Mouse (Mus musculus): ENCODE data around the gene Rad23a. TPM values are rescaled to one million over a fixed set of nuclear protein-coding genes. Genes with fewer than 3 reads are reported as not detected.
A peak's percentile ranks its signal among the peaks of the same experiment; 100 is the strongest.

Gene Rad23a
- 112 and 127 TPM in 2 replicates for polyA plus RNA-seq (2015; fragmentation: Nextera tagmentation; extraction: Ambion mirVana)

- Histone ChIP-seq H3K36me3 (peaks cover 82% of the 10 kb centered on the region), H3K27ac (peak within 1 kb of the TSS; percentile 90), H3K4me2 (peak within 1 kb of the TSS; percentile 63), H3K4me1 (peaks cover 45% of the 10 kb centered on the region), H3K4me3 (peak within 1 kb of the TSS; percentile 89), H3K27me3 (no peaks in the 10 kb centered on the region), H3K9ac (peak within 1 kb of the TSS; percentile 92), H3K9me3 (no peaks in the 10 kb centered on the region)
- WGBS: under 1% methylated on average over 55 of the region's 55 CpGs
- ATAC-seq (ENCODE audit: borderline replicate concordance, extremely low read depth, low FRiP score, low TSS enrichment): peak; percentile 92
Observed at GRCm38 (mm10) chr8:84840248-84840999, at the start of gene Rad23a. Gene Rad23a, minus strand, starts transcription at chr8:84840665.

- Histone ChIP-seq H3K4me1 (peaks cover 10% of the 10 kb centered on the region), H3K27me3 (no peaks in the 10 kb centered on the region), H3K9me3 (no peaks in the 10 kb centered on the region), H3K36me3 (peaks cover 27% of the 10 kb centered on the region), H3K27ac (no peak overlapping the region), H3K9ac (no peak overlapping the region), H3K4me3 (no peak overlapping the region), H3K4me2 (no peak overlapping the region)
- WGBS: 84% methylated on average over 1 of the region's 1 CpGs
- no peak for ATAC-seq (ENCODE audit: borderline replicate concordance, extremely low read depth, low FRiP score, low TSS enrichment)
Observed at GRCm38 (mm10) chr8:84889141-84889540, 48.7 kb upstream of the Rad23a start.

- no peak for ATAC-seq (ENCODE audit: borderline replicate concordance, extremely low read depth, low FRiP score, low TSS enrichment)
- 89% methylated on average over 3 of the region's 3 CpGs for WGBS
- H3K27ac ChIP-seq: no peak overlapping the region
- H3K27me3 ChIP-seq: no peaks in the 10 kb centered on the region
- no peaks in the 10 kb centered on the region for H3K9me3 ChIP-seq
- H3K4me2 ChIP-seq: no peak overlapping the region
- no peak overlapping the region for H3K4me3 ChIP-seq
- H3K36me3 ChIP-seq: peaks cover 27% of the 10 kb centered on the region
- H3K4me1 ChIP-seq: peaks cover 10% of the 10 kb centered on the region
- no peak overlapping the region for H3K9ac ChIP-seq
Observed at GRCm38 (mm10) chr8:84888280-84888679, 47.8 kb upstream of the Rad23a start.

- Histone ChIP-seq H3K4me2 (no peak overlapping the region), H3K36me3 (peaks cover 26% of the 10 kb centered on the region), H3K9me3 (no peaks in the 10 kb centered on the region), H3K9ac (no peak overlapping the region), H3K4me1 (no peaks in the 10 kb centered on the region), H3K27ac (no peak overlapping the region), H3K4me3 (no peak overlapping the region), H3K27me3 (no peaks in the 10 kb centered on the region)
- no peak for ATAC-seq (ENCODE audit: borderline replicate concordance, extremely low read depth, low FRiP score, low TSS enrichment)
- 86% methylated on average over 4 of the region's 4 CpGs for WGBS
Observed at GRCm38 (mm10) chr8:84884728-84885127, 44.3 kb upstream of the Rad23a start.

GRCm38 (mm10) chr8:84878915-84879314 lies 38.5 kb upstream of the Rad23a start:
- H3K27me3 ChIP-seq: no peaks in the 10 kb centered on the region
- H3K9ac ChIP-seq: no peak overlapping the region
- H3K4me1 ChIP-seq: no peaks in the 10 kb centered on the region
- no peak overlapping the region for H3K4me3 ChIP-seq
- 71% methylated on average over 1 of the region's 1 CpGs for WGBS
- no peak for ATAC-seq (ENCODE audit: borderline replicate concordance, extremely low read depth, low FRiP score, low TSS enrichment)
- H3K4me2 ChIP-seq: no peak overlapping the region
- H3K9me3 ChIP-seq: no peaks in the 10 kb centered on the region
- H3K27ac ChIP-seq: no peak overlapping the region
- no peaks in the 10 kb centered on the region for H3K36me3 ChIP-seq

GRCm38 (mm10) chr8:84877297-84878035 lies 37.0 kb upstream of the Rad23a start:
- Histone ChIP-seq H3K27me3 (no peaks in the 10 kb centered on the region), H3K27ac (no peak overlapping the region), H3K4me3 (no peak overlapping the region), H3K36me3 (no peaks in the 10 kb centered on the region), H3K4me2 (no peak overlapping the region), H3K9me3 (no peaks in the 10 kb centered on the region), H3K9ac (no peak overlapping the region), H3K4me1 (peaks cover 10% of the 10 kb centered on the region)
- no peak for ATAC-seq (ENCODE audit: borderline replicate concordance, extremely low read depth, low FRiP score, low TSS enrichment)
- 67% methylated on average over 3 of the region's 3 CpGs for WGBS

GRCm38 (mm10) chr8:84874339-84874738 lies 33.9 kb upstream of the Rad23a start:
- H3K9me3 ChIP-seq: no peaks in the 10 kb centered on the region
- peaks cover 20% of the 10 kb centered on the region for H3K4me1 ChIP-seq
- H3K4me3 ChIP-seq: no peak overlapping the region
- H3K4me2 ChIP-seq: no peak overlapping the region
- no peak overlapping the region for H3K9ac ChIP-seq
- no peak overlapping the region for H3K27ac ChIP-seq
- WGBS: 84% methylated on average over 3 of the region's 3 CpGs
- H3K36me3 ChIP-seq: peaks cover 4% of the 10 kb centered on the region; the same call in 1 of the 2 replicates
- H3K27me3 ChIP-seq: no peaks in the 10 kb centered on the region
- ATAC-seq (ENCODE audit: borderline replicate concordance, extremely low read depth, low FRiP score, low TSS enrichment): no peak

- H3K27me3 ChIP-seq: no peaks in the 10 kb centered on the region
- ATAC-seq (ENCODE audit: borderline replicate concordance, extremely low read depth, low FRiP score, low TSS enrichment): no peak
- H3K4me1 ChIP-seq: peaks cover 20% of the 10 kb centered on the region
- peak overlapping the region; percentile 54 for H3K4me3 ChIP-seq
- H3K4me2 ChIP-seq: peak overlapping the region; percentile 100
- 64% methylated on average over 4 of the region's 4 CpGs for WGBS
- no peak overlapping the region for H3K27ac ChIP-seq
- no peak overlapping the region for H3K9ac ChIP-seq
- H3K36me3 ChIP-seq: peaks cover 14% of the 10 kb centered on the region
- no peaks in the 10 kb centered on the region for H3K9me3 ChIP-seq
Observed at GRCm38 (mm10) chr8:84873016-84873415, 32.6 kb upstream of the Rad23a start.

GRCm38 (mm10) chr8:84872309-84872965 lies 32.0 kb upstream of the Rad23a start:
- Histone ChIP-seq H3K27ac (0 out of 2 replicates have a peak overlapping the region, but pooled peaks have one; percentile 30), H3K4me2 (peak overlapping the region; percentile 100), H3K36me3 (peaks cover 20% of the 10 kb centered on the region), H3K27me3 (no peaks in the 10 kb centered on the region), H3K9ac (peak overlapping the region; percentile 58), H3K4me1 (peaks cover 20% of the 10 kb centered on the region), H3K9me3 (no peaks in the 10 kb centered on the region), H3K4me3 (peak overlapping the region; percentile 54)
- ATAC-seq (ENCODE audit: borderline replicate concordance, extremely low read depth, low FRiP score, low TSS enrichment): peak; percentile 66; the same call in 1 of the 2 replicates
- WGBS: 1% methylated on average over 53 of the region's 54 CpGs

GRCm38 (mm10) chr8:84871376-84872308 lies 31.2 kb upstream of the Rad23a start, which contains the start of gene Syce2:
Gene Syce2, plus strand, starts transcription at chr8:84872111.
- H3K4me3 ChIP-seq: peak within 1 kb of the TSS; percentile 54
- WGBS: 11% methylated on average over 45 of the region's 46 CpGs
- 0 out of 2 replicates have a peak within 1 kb of the TSS, but pooled peaks have one; percentile 30 for H3K27ac ChIP-seq
- H3K36me3 ChIP-seq: peaks cover 27% of the 10 kb centered on the region
- peak within 1 kb of the TSS; percentile 58 for H3K9ac ChIP-seq
- peaks cover 20% of the 10 kb centered on the region for H3K4me1 ChIP-seq
- H3K27me3 ChIP-seq: no peaks in the 10 kb centered on the region
- H3K4me2 ChIP-seq: peak within 1 kb of the TSS; percentile 100
- no peaks in the 10 kb centered on the region for H3K9me3 ChIP-seq
- peak; percentile 66 for ATAC-seq (ENCODE audit: borderline replicate concordance, extremely low read depth, low FRiP score, low TSS enrichment)
